Comparison of ENCODE assay signal across 10 mouse cellular contexts in the genomic region with DNA sequence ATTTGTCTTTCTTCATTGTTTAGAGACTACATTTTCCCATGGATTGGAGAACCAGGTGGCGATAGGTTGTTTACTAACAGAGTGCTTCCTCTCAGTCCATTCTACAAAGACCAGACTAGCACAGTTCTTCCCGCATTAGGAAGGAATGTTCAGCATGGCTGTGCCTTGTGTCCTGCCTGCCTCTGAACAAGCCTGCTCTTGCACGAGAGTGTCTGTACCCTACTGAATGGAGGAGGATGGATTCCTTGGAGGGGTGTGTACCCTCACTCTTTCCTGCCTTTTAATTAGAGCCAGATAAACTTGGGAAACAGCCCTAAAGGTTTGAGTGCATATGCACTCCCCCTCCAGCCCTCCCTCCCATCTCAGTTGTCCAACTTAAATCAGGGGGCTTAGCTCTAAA.
A peak's percentile ranks its signal among the peaks of the same experiment; 100 is the strongest.
DNase-seq lines count a peak whose midpoint lies in the region; ATAC-seq and TF ChIP-seq lines count a peak whose summit lies in the region.
"Had no signal": no experiment of that assay in that cellular context is flagged by ENCODE, and none has a peak within 500 bp of the region (broad histone marks: within the 10 kb centered on the region; RNA-seq: fewer than 3 reads in every experiment).

No protein-coding gene starts in this region.

- WGBS in heart, embryonic 13.5 days: 25% methylated on average over 3 of the region's 3 CpGs
- WGBS in heart, embryonic 11.5 days (ENCODE audit: insufficient replicate concordance): 23% methylated on average over 3 of the region's 3 CpGs
- 56% methylated on average over 3 of the region's 3 CpGs for WGBS in small intestine, adult 2 months

- no peak for DNase-seq in gastrocnemius, postnatal 4 days (ENCODE audit: low spot score in 2 of 2)
- DNase-seq: right cerebral cortex, postnatal 14 days had no signal

- H3K36me3 ChIP-seq in heart, embryonic 13.5 days: peaks cover 34% of the 10 kb centered on the region
- H3K36me3 ChIP-seq in heart, embryonic 11.5 days (ENCODE audit: control insufficient read depth, insufficient read depth, low read length): peaks cover 9% of the 10 kb centered on the region
- H3K36me3 ChIP-seq in megakaryocyte, embryonic 14.5 days (replicated peaks; ENCODE audit: low read length): peaks cover 37% of the 10 kb centered on the region
- H3K36me3 ChIP-seq in small intestine, adult 2 months (ENCODE audit: control insufficient read depth, insufficient read depth, low read length): peaks cover 23% of the 10 kb centered on the region

- no peak overlapping the region; the same call in 1 of the 2 replicates for H3K27ac ChIP-seq in heart, embryonic 13.5 days (replicated peaks)
- no peak overlapping the region for H3K27ac ChIP-seq in heart, embryonic 11.5 days (ENCODE audit: low read depth, low read length)
- peak overlapping the region; percentile 50 for H3K27ac ChIP-seq in embryonic fibroblast, embryonic 13.5 days (ENCODE audit: insufficient read depth, low read length)
- H3K27ac ChIP-seq in small intestine, adult 2 months (ENCODE audit: insufficient read depth, low read depth, low read length): peak overlapping the region; percentile 9; the same call in 1 of the 2 replicates

- H3K9ac ChIP-seq in heart, embryonic 13.5 days: peak overlapping the region; percentile 42; the same call in 1 of the 2 replicates
- no peak overlapping the region for H3K9ac ChIP-seq in heart, embryonic 11.5 days (ENCODE audit: low read depth, low read length)

- TF ChIP-seq CTCF in embryonic fibroblast, embryonic 13.5 days (IDR thresholded peaks at IDR 0.05; ENCODE audit: borderline replicate concordance, insufficient read depth, low read length): no peak
- TF ChIP-seq CTCF in small intestine, adult 2 months (IDR thresholded peaks at IDR 0.05; ENCODE audit: extremely low read depth, insufficient read length, insufficient replicate concordance, low read depth, low read length): no peak

- peak overlapping the region; percentile 57 for H3K4me2 ChIP-seq in heart, embryonic 13.5 days
- no peak overlapping the region for H3K4me2 ChIP-seq in heart, embryonic 11.5 days

- H3K27me3 ChIP-seq in heart, embryonic 13.5 days (replicated peaks): no peaks in the 10 kb centered on the region
- H3K27me3 ChIP-seq in heart, embryonic 11.5 days (ENCODE audit: control insufficient read depth, insufficient read depth, low read length): no peaks in the 10 kb centered on the region
- H3K27me3 ChIP-seq in megakaryocyte, embryonic 14.5 days (replicated peaks): no peaks in the 10 kb centered on the region
- H3K27me3 ChIP-seq in small intestine, adult 2 months (ENCODE audit: control insufficient read depth, insufficient read depth, low read length): no peaks in the 10 kb centered on the region

- peak; percentile 61 for TF ChIP-seq POLR2A in embryonic fibroblast, embryonic 13.5 days (IDR thresholded peaks at IDR 0.05; ENCODE audit: low read depth, low read length)
- no peak for TF ChIP-seq POLR2A in small intestine, adult 2 months (IDR thresholded peaks at IDR 0.05; ENCODE audit: low read depth, low read length)

- no peak overlapping the region for H3K4me3 ChIP-seq in heart, embryonic 13.5 days
- H3K4me3 ChIP-seq in heart, embryonic 11.5 days (ENCODE audit: low read depth, low read length): no peak overlapping the region
- peak overlapping the region; percentile 31 for H3K4me3 ChIP-seq in megakaryocyte, embryonic 14.5 days (replicated peaks)
- peak overlapping the region; percentile 36 for H3K4me3 ChIP-seq in embryonic fibroblast, embryonic 13.5 days (ENCODE audit: insufficient read depth, low read length)
- no peak overlapping the region for H3K4me3 ChIP-seq in small intestine, adult 2 months (ENCODE audit: low read depth, low read length)

- no peaks in the 10 kb centered on the region for H3K9me3 ChIP-seq in heart, embryonic 13.5 days
- H3K9me3 ChIP-seq in heart, embryonic 11.5 days (replicated peaks; ENCODE audit: control insufficient read depth, low read length): no peaks in the 10 kb centered on the region
- H3K9me3 ChIP-seq in megakaryocyte, embryonic 14.5 days: no peaks in the 10 kb centered on the region

- H3K4me1 ChIP-seq in heart, embryonic 13.5 days: peaks cover 77% of the 10 kb centered on the region
- peaks cover 42% of the 10 kb centered on the region for H3K4me1 ChIP-seq in heart, embryonic 11.5 days (ENCODE audit: control insufficient read depth, insufficient read depth, low read length)
- H3K4me1 ChIP-seq in megakaryocyte, embryonic 14.5 days: peaks cover 68% of the 10 kb centered on the region
- peaks cover 27% of the 10 kb centered on the region for H3K4me1 ChIP-seq in embryonic fibroblast, embryonic 13.5 days (ENCODE audit: control insufficient read depth, insufficient read depth, low read length)
- H3K4me1 ChIP-seq in small intestine, adult 2 months (ENCODE audit: control insufficient read depth, insufficient read depth, insufficient read length, low read length): peaks cover 12% of the 10 kb centered on the region

- no peak for ATAC-seq in heart, embryonic 13.5 days (ENCODE audit: extremely low read depth, insufficient number of reproducible peaks, low FRiP score, low TSS enrichment)
- no peak for ATAC-seq in heart, embryonic 11.5 days (replicated peaks; ENCODE audit: insufficient number of reproducible peaks, low FRiP score, low TSS enrichment)
- no peak for ATAC-seq in megakaryocyte, adult 5-6 weeks (ENCODE audit: poor library complexity, severe bottlenecking)
- no peak for ATAC-seq in megakaryocyte progenitor cell, adult 5-6 weeks (replicated peaks; ENCODE audit: poor library complexity)
- ATAC-seq: CD4-positive, CD25-positive, alpha-beta regulatory T cell, adult 4 months had no signal

Comparison
In these comparisons a context has a peak if more than half of its experiments do, and no peak if none do; other contexts are left out.
1. H3K27ac ChIP-seq: peak in embryonic fibroblast, embryonic 13.5 days (single experiment) and small intestine, adult 2 months (single experiment); none in heart, embryonic 13.5 days (single experiment) and heart, embryonic 11.5 days (single experiment).
2. H3K4me3 ChIP-seq: peak in megakaryocyte, embryonic 14.5 days (single experiment) and embryonic fibroblast, embryonic 13.5 days (single experiment); none in heart, embryonic 13.5 days (single experiment), heart, embryonic 11.5 days (single experiment) and small intestine, adult 2 months (single experiment).